Mouse (Mus musculus): ENCODE measurements around the gene Styk1. TPM values are rescaled to one million over a fixed set of nuclear protein-coding genes. Genes with fewer than 3 reads are reported as not detected.

Styk1 gene
- polyA plus RNA-seq, 1 experiment from 2014 or later = 4.7 TPM

DNA sequence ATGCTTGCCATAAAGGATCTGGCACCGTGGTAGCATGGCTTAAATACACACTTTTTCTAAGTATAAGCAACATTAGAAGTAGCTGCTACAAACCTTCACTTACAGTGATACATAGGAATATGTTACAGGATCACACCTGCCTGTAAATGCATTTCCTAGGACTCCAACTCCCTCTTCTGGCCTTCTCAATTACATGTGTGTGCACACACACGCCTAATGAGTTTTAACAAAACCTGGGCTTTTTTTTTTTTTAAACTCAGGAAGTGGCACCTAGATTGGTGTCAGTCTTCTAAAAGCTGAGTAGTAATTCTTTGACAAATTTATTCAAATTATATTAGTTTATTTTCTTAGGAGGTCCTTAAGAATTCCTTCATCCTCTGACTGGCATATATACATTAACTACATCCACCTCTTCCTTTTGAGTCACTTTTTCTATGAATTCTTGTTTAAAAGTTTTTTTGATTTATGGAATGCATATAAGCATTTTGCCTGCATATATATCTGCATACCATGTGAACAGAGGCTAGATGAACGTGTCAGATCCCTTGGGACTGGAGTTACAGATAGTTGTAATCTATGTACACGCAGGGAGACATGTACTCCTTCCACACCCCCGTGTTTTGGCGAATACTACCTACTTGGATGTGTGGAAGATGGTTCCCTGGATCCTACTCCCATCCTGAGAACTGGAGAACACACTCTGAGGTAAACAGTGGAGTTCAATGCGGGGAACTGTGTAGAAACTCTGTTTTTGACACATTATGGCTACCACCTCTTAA is 9.8 kb upstream of the Styk1 start:
- H3K27me3 ChIP-seq = no peaks in the 10 kb centered on the region
- 90% methylated on average over 7 of the region's 7 CpGs for WGBS
- no peak overlapping the region for H3K27ac ChIP-seq (replicated peaks)

DNA sequence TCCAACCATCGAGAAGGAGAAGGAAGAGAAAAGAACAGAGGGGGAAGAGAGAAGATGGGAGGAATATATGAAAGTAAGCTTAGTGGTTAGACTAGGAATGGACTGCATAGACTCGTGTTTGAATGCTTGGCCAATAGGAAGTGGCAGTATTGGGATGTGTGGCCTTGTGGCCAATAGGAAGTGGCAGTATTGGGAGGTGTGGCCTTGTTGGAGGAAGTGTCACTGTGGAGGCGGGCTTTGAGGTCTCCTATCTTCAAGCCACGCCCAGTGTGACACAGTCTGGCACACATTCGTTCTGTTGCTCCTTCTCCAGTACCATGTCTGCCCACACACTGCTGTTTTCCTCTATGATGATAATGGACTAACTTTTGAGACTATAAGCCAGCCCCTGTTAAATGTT is 7.3 kb upstream of the Styk1 start:
- Histone ChIP-seq H3K4me2 (no peak overlapping the region), H3K9me3 (no peaks in the 10 kb centered on the region), H3K27ac (replicated peaks) (no peak overlapping the region), H3K4me1 (replicated peaks) (no peaks in the 10 kb centered on the region), H3K9ac (no peak overlapping the region), H3K4me3 (no peak overlapping the region), H3K36me3 (peaks cover 9% of the 10 kb centered on the region), H3K27me3 (no peaks in the 10 kb centered on the region)
- ATAC-seq (ENCODE audit: low FRiP score, low read depth) = no peak; the same call in 1 of the 2 replicates
- 82% methylated on average over 5 of the region's 5 CpGs for WGBS

More for the DNA sequence above, 9.8 kb upstream of the Styk1 start:
- Histone ChIP-seq H3K4me2 (no peak overlapping the region), H3K9ac (no peak overlapping the region), H3K4me3 (no peak overlapping the region), H3K36me3 (peaks cover 20% of the 10 kb centered on the region), H3K9me3 (no peaks in the 10 kb centered on the region), H3K4me1 (replicated peaks) (no peaks in the 10 kb centered on the region)
- no peak for ATAC-seq (ENCODE audit: low FRiP score, low read depth)

DNA sequence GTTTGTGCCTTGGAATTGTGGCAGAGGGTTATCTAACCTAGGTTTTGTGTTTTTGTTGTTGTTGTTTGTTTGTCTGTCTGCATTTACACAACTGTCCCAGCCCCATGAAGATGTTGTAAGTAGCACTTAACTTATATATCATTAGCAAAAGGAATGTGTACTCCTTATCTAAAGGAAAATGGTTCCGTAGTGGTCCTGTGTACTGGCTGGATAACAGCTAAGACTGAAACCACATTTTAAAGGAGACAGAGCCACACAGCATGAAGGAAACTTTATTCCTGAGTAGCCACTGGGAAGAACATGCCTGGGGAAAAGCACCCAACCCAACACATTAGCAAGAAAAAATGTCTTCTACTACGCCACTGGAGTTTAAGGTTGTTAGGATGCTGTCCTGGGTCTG is 6.1 kb upstream of the Styk1 start:
- H3K27me3 ChIP-seq = no peaks in the 10 kb centered on the region
- no peak overlapping the region for H3K27ac ChIP-seq (replicated peaks)
- H3K36me3 ChIP-seq = peaks cover 4% of the 10 kb centered on the region
- ATAC-seq (ENCODE audit: low FRiP score, low read depth) = no peak
- H3K9ac ChIP-seq = no peak overlapping the region
- no peaks in the 10 kb centered on the region for H3K4me1 ChIP-seq (replicated peaks)
- 94% methylated on average over 2 of the region's 2 CpGs for WGBS
- no peak overlapping the region for H3K4me3 ChIP-seq
- no peaks in the 10 kb centered on the region for H3K9me3 ChIP-seq
- no peak overlapping the region for H3K4me2 ChIP-seq

DNA sequence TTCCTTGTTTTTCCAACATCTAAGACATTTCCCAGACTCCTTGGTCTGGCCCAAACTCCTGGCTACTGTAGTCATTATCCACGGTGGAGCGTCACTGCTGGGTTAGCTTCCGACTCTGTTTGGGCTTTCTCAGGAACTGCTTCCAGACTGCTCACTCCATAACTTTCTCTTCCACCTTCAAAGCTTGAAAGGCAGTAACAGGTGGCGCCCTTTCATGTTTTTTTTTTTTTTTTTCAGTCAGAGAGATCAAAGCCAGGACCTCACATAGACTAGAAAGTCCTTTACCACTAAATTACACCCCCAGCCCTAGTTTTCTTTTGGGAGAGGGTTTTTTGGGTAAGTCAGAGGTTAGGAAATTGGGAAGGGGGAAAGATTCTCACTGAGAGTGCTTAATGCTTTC is 1.5 kb upstream of the Styk1 start:
- Histone ChIP-seq H3K4me1 (replicated peaks) (peaks cover 6% of the 10 kb centered on the region), H3K36me3 (no peaks in the 10 kb centered on the region), H3K9me3 (no peaks in the 10 kb centered on the region), H3K4me3 (no peak overlapping the region), H3K4me2 (no peak overlapping the region), H3K27me3 (no peaks in the 10 kb centered on the region), H3K27ac (replicated peaks) (no peak overlapping the region), H3K9ac (no peak overlapping the region)
- 70% methylated on average over 4 of the region's 4 CpGs for WGBS
- ATAC-seq (ENCODE audit: low FRiP score, low read depth) = no peak

DNA sequence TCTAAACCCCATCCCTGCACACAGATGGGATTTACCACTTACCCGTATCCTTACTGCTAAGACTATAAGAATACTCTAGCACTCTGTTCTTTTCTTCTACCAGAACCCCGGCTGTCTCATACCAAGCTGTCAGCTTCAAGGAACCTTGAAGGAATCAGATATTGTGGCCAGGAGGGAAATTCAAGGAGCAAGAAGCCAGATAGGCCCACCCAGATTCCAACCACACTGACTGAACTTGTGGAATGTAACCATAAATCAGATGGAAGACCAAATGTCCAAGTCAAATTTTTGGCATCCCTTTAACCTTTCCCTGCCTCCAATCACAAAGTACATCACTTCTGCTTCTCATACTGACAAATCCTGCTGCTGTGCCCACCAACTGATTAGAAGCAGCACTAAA is 6.4 kb downstream of the Styk1 start:
- 86% methylated on average over 2 of the region's 2 CpGs for WGBS
- Histone ChIP-seq H3K4me1 (replicated peaks) (no peaks in the 10 kb centered on the region), H3K27ac (replicated peaks) (no peak overlapping the region), H3K27me3 (no peaks in the 10 kb centered on the region), H3K4me3 (no peak overlapping the region), H3K9ac (no peak overlapping the region), H3K36me3 (no peaks in the 10 kb centered on the region), H3K4me2 (no peak overlapping the region), H3K9me3 (no peaks in the 10 kb centered on the region)
- no peak for ATAC-seq (ENCODE audit: low FRiP score, low read depth)

DNA sequence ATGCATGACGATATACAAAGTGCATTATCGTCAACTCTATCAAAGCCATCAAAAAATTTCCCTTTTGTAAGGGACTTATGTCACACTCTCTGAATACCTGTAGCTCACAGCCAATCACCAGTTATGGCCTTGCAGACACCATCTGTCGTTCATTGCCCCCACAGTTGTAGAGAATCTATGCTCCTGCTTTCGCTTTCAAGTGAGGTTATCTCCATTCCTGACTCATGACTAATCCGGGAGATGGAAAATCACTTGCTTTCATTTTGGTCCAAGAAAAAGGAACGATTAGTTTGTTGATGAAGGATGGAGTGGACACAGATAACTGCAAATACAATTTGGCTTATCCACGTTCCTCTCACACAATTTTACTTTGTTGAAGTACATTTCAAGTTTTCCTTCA is 9.1 kb downstream of the Styk1 start:
- whole genome bisulfite sequencing = 88% methylated on average over 7 of the region's 7 CpGs
- Histone ChIP-seq H3K4me3 (no peak overlapping the region), H3K4me1 (replicated peaks) (no peaks in the 10 kb centered on the region), H3K9ac (no peak overlapping the region), H3K9me3 (no peaks in the 10 kb centered on the region), H3K27me3 (no peaks in the 10 kb centered on the region), H3K4me2 (no peak overlapping the region), H3K36me3 (no peaks in the 10 kb centered on the region), H3K27ac (replicated peaks) (no peak overlapping the region)
- ATAC-seq (ENCODE audit: low FRiP score, low read depth) = no peak

DNA sequence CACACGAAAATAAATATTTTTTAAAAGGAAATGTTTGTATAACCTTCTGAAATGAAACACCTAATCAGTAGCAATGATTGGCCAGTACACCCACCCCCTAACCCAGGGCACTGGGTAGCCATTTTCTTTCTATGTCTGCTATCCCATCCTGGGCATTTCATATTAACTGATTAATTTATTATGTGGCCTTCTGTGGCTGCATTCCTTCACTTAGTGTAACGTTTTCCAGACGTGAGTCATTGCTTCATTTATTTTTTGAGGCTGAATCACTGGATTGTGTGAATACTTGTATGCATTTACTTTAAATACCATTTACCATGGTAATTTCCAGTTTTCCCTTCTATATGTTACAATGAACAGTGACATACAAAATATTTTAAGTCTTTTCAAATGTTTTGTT is 13.3 kb downstream of the Styk1 start:
- no peaks in the 10 kb centered on the region for H3K9me3 ChIP-seq
- no peaks in the 10 kb centered on the region for H3K27me3 ChIP-seq
- no peaks in the 10 kb centered on the region for H3K36me3 ChIP-seq
- H3K4me1 ChIP-seq (replicated peaks) = no peaks in the 10 kb centered on the region
- H3K4me2 ChIP-seq = no peak overlapping the region
- WGBS = 80% methylated on average over 3 of the region's 3 CpGs
- no peak overlapping the region for H3K27ac ChIP-seq (replicated peaks)
- H3K9ac ChIP-seq = no peak overlapping the region
- H3K4me3 ChIP-seq = no peak overlapping the region
- no peak for ATAC-seq (ENCODE audit: low FRiP score, low read depth)

DNA sequence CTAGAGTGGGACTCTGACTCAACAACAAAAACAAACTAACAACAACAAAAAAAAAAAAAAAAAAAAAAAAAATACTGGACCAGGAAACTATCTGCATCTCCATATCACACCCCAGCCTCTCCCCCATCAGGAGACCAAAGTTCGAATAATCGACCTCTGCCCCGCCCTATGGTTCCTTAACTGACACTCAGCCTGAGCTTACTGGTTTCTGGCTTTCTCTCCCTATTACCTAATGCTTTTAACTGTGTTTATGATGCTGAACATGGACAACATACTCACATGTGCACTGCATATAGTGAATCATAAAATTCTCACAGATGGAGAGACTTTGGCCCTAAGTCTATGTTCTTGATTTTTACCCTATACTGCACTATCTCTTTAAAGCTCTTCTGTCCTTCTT is 14.1 kb downstream of the Styk1 start:
- Histone ChIP-seq H3K4me3 (no peak overlapping the region), H3K36me3 (no peaks in the 10 kb centered on the region), H3K4me1 (replicated peaks) (no peaks in the 10 kb centered on the region), H3K27me3 (no peaks in the 10 kb centered on the region), H3K9ac (no peak overlapping the region), H3K4me2 (no peak overlapping the region), H3K27ac (replicated peaks) (no peak overlapping the region), H3K9me3 (no peaks in the 10 kb centered on the region)
- no peak for ATAC-seq (ENCODE audit: low FRiP score, low read depth)
- WGBS = 90% methylated on average over 3 of the region's 3 CpGs

DNA sequence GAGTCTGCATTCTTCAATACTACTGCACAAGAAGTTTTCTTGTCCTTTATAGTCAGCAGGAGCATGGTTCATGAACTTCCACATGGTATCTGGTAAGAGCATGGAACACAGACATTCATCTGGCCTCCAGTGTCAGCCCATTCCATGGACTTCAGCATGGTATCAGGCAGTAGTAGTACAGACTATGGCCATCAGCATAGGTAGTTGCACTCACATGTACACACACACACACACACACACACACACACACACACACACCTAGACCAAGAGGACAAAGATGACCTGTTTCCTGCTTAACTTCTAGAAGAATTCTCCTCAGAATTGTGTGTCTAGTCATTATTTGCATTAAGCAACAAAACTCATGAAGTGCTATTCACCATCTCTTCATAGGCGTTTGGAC is 14.6 kb downstream of the Styk1 start:
- no peak overlapping the region for H3K4me3 ChIP-seq
- H3K9me3 ChIP-seq = no peaks in the 10 kb centered on the region
- no peak overlapping the region for H3K4me2 ChIP-seq
- no peak overlapping the region for H3K27ac ChIP-seq (replicated peaks)
- no peaks in the 10 kb centered on the region for H3K27me3 ChIP-seq
- H3K9ac ChIP-seq = no peak overlapping the region
- H3K36me3 ChIP-seq = no peaks in the 10 kb centered on the region
- 76% methylated on average over 1 of the region's 1 CpGs for WGBS
- no peaks in the 10 kb centered on the region for H3K4me1 ChIP-seq (replicated peaks)
- ATAC-seq (ENCODE audit: low FRiP score, low read depth) = no peak

DNA sequence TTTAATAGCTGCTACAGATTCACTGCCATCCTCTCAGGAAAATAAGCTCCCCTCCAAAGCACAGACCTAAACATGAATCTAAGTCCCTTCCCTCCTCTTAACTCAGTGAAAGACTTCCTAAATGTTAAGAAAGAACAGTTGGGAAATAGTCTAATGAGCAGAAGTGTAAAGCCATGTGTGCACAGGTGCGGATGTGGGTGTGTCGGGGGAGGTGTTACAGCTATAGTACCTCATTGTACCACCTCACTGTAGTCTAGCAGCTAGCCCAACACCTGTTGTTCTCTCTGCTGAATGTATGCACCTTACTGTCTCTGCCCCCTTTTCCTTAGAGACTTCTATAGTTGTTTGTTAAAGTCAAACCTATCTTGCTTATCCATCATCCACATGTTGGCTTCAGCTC is 26.3 kb downstream of the Styk1 start:
- Histone ChIP-seq H3K9ac (no peak overlapping the region), H3K4me3 (no peak overlapping the region), H3K9me3 (no peaks in the 10 kb centered on the region), H3K27me3 (no peaks in the 10 kb centered on the region), H3K36me3 (no peaks in the 10 kb centered on the region), H3K4me1 (replicated peaks) (no peaks in the 10 kb centered on the region), H3K4me2 (no peak overlapping the region), H3K27ac (replicated peaks) (no peak overlapping the region)
- 92% methylated on average over 2 of the region's 2 CpGs for WGBS
- no peak for ATAC-seq (ENCODE audit: low FRiP score, low read depth)

DNA sequence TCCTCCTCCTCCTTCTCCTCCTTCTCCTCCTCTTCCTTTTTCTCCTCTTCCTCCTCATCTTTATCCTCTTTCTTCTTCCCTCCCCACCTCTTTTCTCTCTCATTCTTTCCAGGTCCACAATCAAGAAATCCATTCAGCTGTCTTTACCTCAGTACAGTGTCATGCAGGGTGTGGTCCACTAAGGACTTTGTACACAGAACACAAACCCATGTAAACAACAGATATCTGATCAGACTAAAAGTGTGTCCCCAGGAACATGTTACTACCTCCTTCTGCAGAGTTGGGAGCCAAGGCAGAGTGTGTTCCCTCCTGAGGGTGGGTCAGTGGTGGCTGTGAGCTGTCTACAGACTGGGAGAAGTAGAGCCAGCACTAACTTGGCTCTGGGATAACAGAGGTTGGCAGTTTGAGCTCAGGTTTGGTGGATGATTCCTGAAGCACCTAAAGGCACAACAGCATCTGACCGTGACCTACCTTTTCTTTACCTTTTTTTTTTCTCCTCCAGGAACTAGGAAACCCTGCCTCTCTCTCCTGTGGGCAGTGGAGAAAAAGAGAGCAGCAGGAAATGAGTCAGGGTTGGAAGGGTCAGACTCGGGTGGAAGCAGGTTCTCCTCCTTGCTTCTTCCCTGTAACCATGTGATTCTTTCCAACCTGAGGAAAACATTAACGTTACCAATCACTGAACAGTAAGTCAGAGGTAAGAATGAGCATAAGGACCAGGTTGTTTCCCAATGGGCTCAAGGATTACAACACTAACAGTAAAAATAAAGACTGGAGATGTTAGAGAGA is 31.4 kb downstream of the Styk1 start:
- Histone ChIP-seq H3K4me3 (no peak overlapping the region), H3K27me3 (no peaks in the 10 kb centered on the region), H3K9ac (no peak overlapping the region), H3K4me2 (no peak overlapping the region), H3K27ac (replicated peaks) (no peak overlapping the region), H3K4me1 (replicated peaks) (no peaks in the 10 kb centered on the region), H3K9me3 (no peaks in the 10 kb centered on the region), H3K36me3 (no peaks in the 10 kb centered on the region)
- no peak for ATAC-seq (ENCODE audit: low FRiP score, low read depth)
- 86% methylated on average over 3 of the region's 3 CpGs for WGBS

DNA sequence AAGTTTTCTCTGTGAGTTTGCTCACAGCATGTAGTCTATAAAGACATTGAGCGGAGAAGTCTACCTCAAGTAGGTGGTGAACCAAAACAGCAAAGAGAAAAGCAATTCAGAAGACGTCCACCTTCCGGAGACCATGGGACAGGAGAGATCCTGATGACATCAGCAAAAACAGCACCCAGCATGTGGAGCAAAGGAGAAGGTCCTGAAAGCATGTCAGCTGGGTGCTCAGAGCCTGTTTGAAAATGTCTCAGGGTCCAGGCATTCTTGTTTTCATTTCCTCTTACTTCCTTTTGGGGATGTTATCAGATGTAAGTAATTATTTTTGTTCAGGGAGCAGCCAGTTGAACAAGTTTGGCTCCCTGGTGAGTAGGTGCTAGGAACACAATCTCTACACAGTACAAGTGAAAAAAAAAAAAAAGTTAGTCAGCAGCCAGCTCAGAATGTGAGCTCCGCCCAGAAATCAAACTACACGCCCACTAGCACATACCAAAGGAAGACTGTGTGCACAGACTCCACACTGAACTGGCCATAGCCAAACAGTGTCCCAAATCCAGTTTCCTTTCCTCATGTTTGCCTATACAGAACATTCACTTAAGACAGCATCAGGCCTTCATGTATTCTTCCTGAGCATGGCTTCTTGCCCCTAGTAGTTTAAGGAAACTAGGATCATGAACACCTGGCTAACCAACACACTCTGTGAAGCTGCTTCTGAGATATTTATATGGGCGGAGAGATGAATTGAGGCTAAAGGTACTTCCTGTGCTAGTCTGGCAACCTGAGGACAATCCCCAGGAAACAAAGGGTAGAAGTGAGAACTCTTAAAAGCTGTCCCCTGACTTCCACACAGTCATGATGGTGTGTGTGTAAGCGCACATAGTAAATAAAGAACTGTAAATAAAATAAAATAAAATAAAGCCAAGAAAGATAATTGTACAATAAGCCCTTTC is 37.0 kb downstream of the Styk1 start:
- Histone ChIP-seq H3K36me3 (no peaks in the 10 kb centered on the region), H3K4me2 (no peak overlapping the region), H3K9me3 (no peaks in the 10 kb centered on the region), H3K4me3 (no peak overlapping the region), H3K4me1 (replicated peaks) (no peaks in the 10 kb centered on the region), H3K27me3 (no peaks in the 10 kb centered on the region), H3K27ac (replicated peaks) (no peak overlapping the region), H3K9ac (no peak overlapping the region)
- 82% methylated on average over 7 of the region's 7 CpGs for WGBS
- no peak for ATAC-seq (ENCODE audit: low FRiP score, low read depth)

All from hindbrain, embryonic 15.5 days (tissue).